Mouse (Mus musculus): ENCODE measurements around the gene Asb8. TPM values are rescaled to one million over a fixed set of nuclear protein-coding genes. Genes with fewer than 3 reads are reported as not detected.
A peak's percentile ranks its signal among the peaks of the same experiment; 100 is the strongest.

Gene Asb8
- polyA plus RNA-seq (2016; fragmentation: Nextera tagmentation; extraction: Ambion mirVana), result 36.1 and 40.4 TPM in 2 replicates

- no peak for DNase-seq (ENCODE audit: low spot score)
- H3K27ac ChIP-seq, result no peak within 1 kb of the TSS
- WGBS, result 82% methylated on average over 5 of the region's 5 CpGs
- peaks cover 19% of the 10 kb centered on the region for H3K4me1 ChIP-seq
- no peaks in the 10 kb centered on the region for H3K36me3 ChIP-seq
- H3K9me3 ChIP-seq (replicated peaks), result no peaks in the 10 kb centered on the region
- peaks cover 60% of the 10 kb centered on the region for H3K27me3 ChIP-seq (ENCODE audit: low read depth, poor library complexity, severe bottlenecking)
- H3K4me3 ChIP-seq, result no peak within 1 kb of the TSS
Observed at GRCm38 (mm10) chr15:98165525-98165924, at the start of gene Asb8. Gene Asb8, minus strand, starts transcription at chr15:98165625.

- no peaks in the 10 kb centered on the region for H3K9me3 ChIP-seq (replicated peaks)
- H3K27ac ChIP-seq, result no peak overlapping the region
- no peaks in the 10 kb centered on the region for H3K4me1 ChIP-seq
- 74% methylated on average over 5 of the region's 5 CpGs for WGBS
- no peak for DNase-seq (ENCODE audit: low spot score)
- no peaks in the 10 kb centered on the region for H3K36me3 ChIP-seq
- H3K4me3 ChIP-seq, result no peak overlapping the region
- H3K27me3 ChIP-seq (ENCODE audit: low read depth, poor library complexity, severe bottlenecking), result no peaks in the 10 kb centered on the region
Observed at GRCm38 (mm10) chr15:98214130-98214529, 48.7 kb upstream of the Asb8 start.

DNA sequence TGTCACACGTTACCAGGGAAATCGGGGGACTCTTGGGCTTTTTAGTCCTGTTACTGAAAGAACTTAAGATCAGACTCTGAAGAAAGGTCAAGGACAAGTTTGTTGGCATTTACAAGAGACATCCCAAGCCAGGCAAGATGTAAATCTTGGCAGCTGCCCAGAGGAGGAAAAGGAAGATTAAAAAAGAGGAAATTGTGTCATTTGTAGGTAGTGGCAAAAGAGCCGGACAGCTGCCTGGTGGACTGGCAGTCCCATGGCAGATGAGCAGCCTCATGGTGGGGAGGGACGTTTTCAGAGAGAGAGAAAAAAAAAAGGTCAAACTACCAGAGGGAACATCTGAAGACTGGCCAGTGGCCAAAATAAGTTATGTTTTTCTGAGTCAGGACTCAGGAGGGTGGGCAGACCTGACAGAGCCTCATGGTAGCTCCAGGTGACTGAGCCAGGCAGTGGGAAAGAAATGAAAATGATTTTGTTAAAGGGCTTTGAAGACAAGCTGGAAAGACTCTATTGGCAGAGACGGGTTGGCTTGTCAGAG, 48.0 kb upstream of the Asb8 start:
- no peak for DNase-seq (ENCODE audit: low spot score)
- 88% methylated on average over 5 of the region's 5 CpGs for WGBS
- Histone ChIP-seq H3K4me3 (no peak overlapping the region), H3K9me3 (replicated peaks) (no peaks in the 10 kb centered on the region), H3K4me1 (no peaks in the 10 kb centered on the region), H3K27me3 (ENCODE audit: low read depth, poor library complexity, severe bottlenecking) (no peaks in the 10 kb centered on the region), H3K36me3 (no peaks in the 10 kb centered on the region), H3K27ac (no peak overlapping the region)

DNA sequence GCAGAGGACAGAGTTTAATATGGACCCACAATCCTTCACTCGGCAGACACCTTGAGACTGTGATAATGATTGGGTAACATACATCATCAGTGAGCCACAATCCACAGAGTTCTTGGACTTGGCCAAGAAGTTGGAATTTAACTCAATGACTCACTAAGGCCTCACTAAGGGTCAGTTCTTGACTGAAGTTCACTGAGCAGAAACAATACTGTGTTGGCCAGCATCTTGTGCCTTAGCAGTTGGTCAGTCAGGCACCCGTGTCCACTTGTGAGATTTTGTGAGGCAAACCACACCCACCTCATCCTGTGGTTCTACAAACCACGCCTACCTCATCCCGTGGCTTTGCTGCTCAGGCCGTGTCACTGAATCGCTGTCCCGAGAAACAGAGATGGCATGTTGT, 44.3 kb upstream of the Asb8 start:
- H3K4me1 ChIP-seq, result no peaks in the 10 kb centered on the region
- H3K4me3 ChIP-seq, result no peak overlapping the region
- H3K36me3 ChIP-seq, result no peaks in the 10 kb centered on the region
- H3K27ac ChIP-seq, result no peak overlapping the region
- H3K9me3 ChIP-seq (replicated peaks), result no peaks in the 10 kb centered on the region
- H3K27me3 ChIP-seq (ENCODE audit: low read depth, poor library complexity, severe bottlenecking), result no peaks in the 10 kb centered on the region
- 81% methylated on average over 7 of the region's 7 CpGs for WGBS
- DNase-seq (ENCODE audit: low spot score), result no peak

GRCm38 (mm10) chr15:98195442-98195841, 30.0 kb upstream of the Asb8 start, which contains the start of gene Olfr288:
Gene Olfr288, minus strand, starts transcription at chr15:98195542.
- no peaks in the 10 kb centered on the region for H3K36me3 ChIP-seq
- H3K27ac ChIP-seq, result no peak within 1 kb of the TSS
- 68% methylated on average over 3 of the region's 3 CpGs for WGBS
- H3K4me3 ChIP-seq, result no peak within 1 kb of the TSS
- no peaks in the 10 kb centered on the region for H3K9me3 ChIP-seq (replicated peaks)
- H3K27me3 ChIP-seq (ENCODE audit: low read depth, poor library complexity, severe bottlenecking), result no peaks in the 10 kb centered on the region
- no peaks in the 10 kb centered on the region for H3K4me1 ChIP-seq
- no peak for DNase-seq (ENCODE audit: low spot score)

GRCm38 (mm10) chr15:98184456-98184855, 19.0 kb upstream of the Asb8 start:
- H3K27me3 ChIP-seq (ENCODE audit: low read depth, poor library complexity, severe bottlenecking), result peaks cover 9% of the 10 kb centered on the region; the same call in 1 of the 2 replicates
- 82% methylated on average over 4 of the region's 4 CpGs for WGBS
- H3K4me1 ChIP-seq, result peaks cover 14% of the 10 kb centered on the region
- H3K27ac ChIP-seq, result no peak overlapping the region
- H3K4me3 ChIP-seq, result no peak overlapping the region
- no peaks in the 10 kb centered on the region for H3K36me3 ChIP-seq
- DNase-seq (ENCODE audit: low spot score), result no peak
- no peaks in the 10 kb centered on the region for H3K9me3 ChIP-seq (replicated peaks)

GRCm38 (mm10) chr15:98181856-98182570, 16.6 kb upstream of the Asb8 start:
- peaks cover 14% of the 10 kb centered on the region for H3K4me1 ChIP-seq
- no peak overlapping the region for H3K27ac ChIP-seq
- H3K27me3 ChIP-seq (ENCODE audit: low read depth, poor library complexity, severe bottlenecking), result peaks cover 16% of the 10 kb centered on the region
- DNase-seq (ENCODE audit: low spot score), result no peak
- no peaks in the 10 kb centered on the region for H3K36me3 ChIP-seq
- no peaks in the 10 kb centered on the region for H3K9me3 ChIP-seq (replicated peaks)
- no peak overlapping the region; the same call in 1 of the 2 replicates for H3K4me3 ChIP-seq
- 68% methylated on average over 12 of the region's 12 CpGs for WGBS

DNA sequence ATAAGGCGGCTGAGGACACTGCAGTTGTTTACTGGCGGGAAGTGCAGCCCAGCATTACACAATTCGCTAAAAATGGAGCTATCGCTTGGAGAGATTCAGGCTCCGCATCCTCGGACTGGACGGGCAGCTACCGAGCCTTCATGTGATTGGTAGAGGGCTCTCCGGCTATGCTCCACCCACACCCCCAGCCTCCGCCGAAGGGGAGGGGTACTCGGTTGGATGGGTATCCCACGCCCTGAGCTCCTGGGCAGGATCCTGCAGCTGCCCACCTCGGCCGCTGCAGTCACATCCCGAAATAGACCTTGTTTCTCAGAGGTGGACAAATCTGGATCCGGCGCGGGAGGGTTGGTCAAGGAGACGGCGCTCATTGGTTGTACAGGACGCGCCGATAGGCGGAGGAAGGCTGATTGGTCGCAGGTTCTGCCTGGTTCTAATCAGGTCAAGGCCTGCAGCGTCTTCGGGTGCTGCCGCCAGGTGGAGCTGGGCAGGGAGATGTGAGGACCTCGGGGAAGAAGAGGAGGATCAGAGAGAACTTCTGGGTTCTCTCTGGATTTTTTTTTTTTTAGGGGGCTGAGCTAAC, 15.8 kb upstream of the Asb8 start:
- Histone ChIP-seq H3K27me3 (ENCODE audit: low read depth, poor library complexity, severe bottlenecking) (peaks cover 22% of the 10 kb centered on the region), H3K27ac (peak overlapping the region; percentile 67), H3K36me3 (no peaks in the 10 kb centered on the region), H3K9me3 (replicated peaks) (no peaks in the 10 kb centered on the region), H3K4me3 (peak overlapping the region; percentile 61), H3K4me1 (peaks cover 14% of the 10 kb centered on the region)
- 1% methylated on average over 30 of the region's 30 CpGs for WGBS
- DNase-seq (ENCODE audit: low spot score), result peak; percentile 94

- Histone ChIP-seq H3K27ac (peak overlapping the region; percentile 67), H3K9me3 (replicated peaks) (no peaks in the 10 kb centered on the region), H3K27me3 (ENCODE audit: low read depth, poor library complexity, severe bottlenecking) (peaks cover 27% of the 10 kb centered on the region), H3K4me3 (peak overlapping the region; percentile 61), H3K4me1 (peaks cover 14% of the 10 kb centered on the region), H3K36me3 (no peaks in the 10 kb centered on the region)
- 6% methylated on average over 26 of the region's 26 CpGs for WGBS
- no peak for DNase-seq (ENCODE audit: low spot score)
Observed at GRCm38 (mm10) chr15:98180567-98181131, 15.2 kb upstream of the Asb8 start.

- Histone ChIP-seq H3K4me1 (peaks cover 14% of the 10 kb centered on the region), H3K9me3 (replicated peaks) (no peaks in the 10 kb centered on the region), H3K27me3 (ENCODE audit: low read depth, poor library complexity, severe bottlenecking) (peaks cover 52% of the 10 kb centered on the region), H3K27ac (no peak overlapping the region), H3K4me3 (no peak overlapping the region), H3K36me3 (no peaks in the 10 kb centered on the region)
- no peak for DNase-seq (ENCODE audit: low spot score)
- WGBS, result 77% methylated on average over 3 of the region's 3 CpGs
Observed at GRCm38 (mm10) chr15:98177320-98177719, 11.9 kb upstream of the Asb8 start.

DNA sequence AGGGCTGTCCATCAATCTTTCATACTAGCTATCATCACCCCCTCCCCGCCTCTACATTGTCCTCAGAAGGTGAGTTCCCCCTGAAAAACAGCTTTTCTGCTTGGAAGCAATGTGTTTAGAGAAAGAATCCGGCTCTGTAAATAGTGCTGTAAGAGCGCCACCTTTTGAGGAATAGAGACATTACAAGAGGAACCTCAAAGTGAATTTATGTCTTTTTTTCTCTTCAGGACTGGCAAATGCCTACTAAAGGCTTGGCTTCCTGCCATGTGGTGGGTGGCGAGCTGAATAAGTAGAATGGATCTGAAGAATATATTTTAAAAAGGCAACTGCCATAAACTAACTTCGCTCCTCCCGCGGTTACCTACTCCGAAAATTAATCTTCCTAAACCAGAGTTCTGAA, 8.4 kb upstream of the Asb8 start:
- Histone ChIP-seq H3K4me1 (0 out of 2 replicates have a peak, but pooled peaks cover under 1% of the 10 kb centered on the region), H3K9me3 (replicated peaks) (no peaks in the 10 kb centered on the region), H3K27ac (no peak overlapping the region), H3K4me3 (no peak overlapping the region), H3K27me3 (ENCODE audit: low read depth, poor library complexity, severe bottlenecking) (peaks cover 72% of the 10 kb centered on the region), H3K36me3 (no peaks in the 10 kb centered on the region)
- no peak for DNase-seq (ENCODE audit: low spot score)
- WGBS, result 47% methylated on average over 8 of the region's 8 CpGs

- Histone ChIP-seq H3K4me3 (no peak overlapping the region), H3K36me3 (no peaks in the 10 kb centered on the region), H3K9me3 (replicated peaks) (no peaks in the 10 kb centered on the region), H3K27me3 (ENCODE audit: low read depth, poor library complexity, severe bottlenecking) (peaks cover 87% of the 10 kb centered on the region), H3K27ac (no peak overlapping the region), H3K4me1 (peaks cover 13% of the 10 kb centered on the region)
- WGBS, result 79% methylated on average over 5 of the region's 5 CpGs
- no peak for DNase-seq (ENCODE audit: low spot score)
Observed at GRCm38 (mm10) chr15:98172113-98172512, 6.7 kb upstream of the Asb8 start.

DNA sequence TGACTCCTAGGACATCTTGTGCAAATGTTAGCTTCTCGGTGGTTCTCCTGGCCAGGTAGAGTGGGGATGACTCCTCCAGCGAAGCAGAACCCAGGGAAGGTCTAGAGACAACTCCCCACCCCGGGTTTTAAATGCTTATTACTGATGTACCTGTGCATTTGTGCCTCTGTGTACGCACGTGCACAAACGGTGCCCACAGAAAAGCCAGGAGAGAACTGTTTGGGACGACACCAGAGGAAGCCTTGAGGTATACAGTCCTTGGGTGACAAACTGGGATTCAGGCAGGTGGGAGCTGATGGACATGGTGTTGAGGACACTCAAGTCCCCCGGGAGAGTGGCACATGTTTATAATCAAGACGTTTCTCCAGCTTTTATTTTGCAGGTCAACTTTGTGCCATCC, 5.5 kb upstream of the Asb8 start:
- no peaks in the 10 kb centered on the region for H3K9me3 ChIP-seq (replicated peaks)
- H3K36me3 ChIP-seq, result no peaks in the 10 kb centered on the region
- peaks cover 19% of the 10 kb centered on the region for H3K4me1 ChIP-seq
- 73% methylated on average over 9 of the region's 9 CpGs for WGBS
- no peak for DNase-seq (ENCODE audit: low spot score)
- peaks cover 91% of the 10 kb centered on the region for H3K27me3 ChIP-seq (ENCODE audit: low read depth, poor library complexity, severe bottlenecking)
- no peak overlapping the region for H3K27ac ChIP-seq
- no peak overlapping the region for H3K4me3 ChIP-seq

Measured in limb, embryonic 10.5 days (tissue).